Mouse (Mus musculus) retina, embryonic 14.5 days (tissue): Measurements from ENCODE around the gene 2310046K23Rik.
"Not testable (repeated sequence)": the region's sequence is repeated elsewhere in the genome, so short reads cannot be mapped to it uniquely, and the experiment has no call there.

Source experiments
- DNase-seq: peaks from one replicate; pipeline ENCODE4 v3.0.0-alpha.2; 2015; ENCODE audit warnings: low spot score

Gene 2310046K23Rik

DNA sequence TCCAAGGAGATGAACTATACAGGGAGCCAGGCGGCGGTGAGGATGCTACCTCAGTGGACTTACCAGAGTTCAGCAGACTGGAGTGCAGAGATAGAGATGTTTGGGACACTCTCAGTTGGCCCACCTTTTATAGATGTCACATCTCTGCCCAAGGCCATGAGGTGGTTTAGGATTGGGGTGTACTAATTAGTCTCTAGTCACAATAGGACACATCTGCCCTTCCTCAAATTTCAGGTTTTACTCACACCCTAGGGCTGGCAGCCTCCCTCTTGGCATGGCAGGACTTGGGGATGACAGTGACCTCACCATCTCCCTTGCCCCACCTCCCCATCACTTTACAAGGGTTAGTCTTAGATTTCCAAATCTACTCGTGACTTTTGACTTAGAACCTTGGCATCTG lies at the start of gene 2310046K23Rik:
TSS of gene 2310046K23Rik (minus strand) at position 101 of the 400 bp plus-strand sequence.
- DNase-seq = no peak

GRCm38 (mm10) chr3:92583164-92583826 lies 49.0 kb upstream of the 2310046K23Rik start:
- no peak for DNase-seq

GRCm38 (mm10) chr3:92579508-92579907 lies 45.2 kb upstream of the 2310046K23Rik start:
- no peak for DNase-seq

DNA sequence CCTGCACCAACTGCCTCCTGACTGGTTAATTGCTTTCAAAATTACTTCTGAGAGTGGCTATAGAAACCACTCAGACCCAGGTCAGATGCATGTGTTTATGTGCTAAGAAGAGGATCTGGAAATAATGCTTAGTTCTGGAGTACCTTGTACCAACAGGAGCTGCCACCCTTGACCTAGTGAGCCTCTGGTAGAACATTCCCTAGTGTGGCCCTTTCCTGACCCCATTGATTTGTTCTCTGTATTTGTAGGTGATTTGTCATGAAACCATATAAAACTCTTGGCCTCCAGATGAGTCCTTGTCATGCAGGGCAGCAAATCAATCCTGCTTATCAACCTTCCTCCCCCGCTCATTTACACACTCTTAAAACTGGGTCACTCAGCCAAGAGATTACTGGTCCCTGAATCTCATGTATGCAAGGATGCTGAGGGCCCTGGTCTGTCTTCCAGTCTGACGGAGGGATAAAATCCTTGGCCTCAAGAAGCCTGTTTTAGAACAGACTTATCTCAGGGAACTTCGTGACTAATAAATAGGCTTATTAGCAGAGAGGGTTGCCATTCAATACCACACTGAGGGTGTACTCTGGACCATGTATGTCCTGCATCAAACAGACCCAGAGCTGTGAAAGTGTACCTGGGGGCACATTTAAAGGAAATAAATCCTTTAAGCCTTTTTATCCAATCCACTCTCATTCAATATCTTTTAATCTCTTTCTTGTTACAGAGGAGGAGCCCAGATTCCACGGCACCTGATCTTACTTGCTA lies 44.5 kb upstream of the 2310046K23Rik start:
- no peak for DNase-seq

- DNase-seq = no peak
Observed at GRCm38 (mm10) chr3:92573449-92574041, 39.2 kb upstream of the 2310046K23Rik start, which contains the start of gene Ivl. Gene Ivl, minus strand, starts transcription at chr3:92573735.

DNA sequence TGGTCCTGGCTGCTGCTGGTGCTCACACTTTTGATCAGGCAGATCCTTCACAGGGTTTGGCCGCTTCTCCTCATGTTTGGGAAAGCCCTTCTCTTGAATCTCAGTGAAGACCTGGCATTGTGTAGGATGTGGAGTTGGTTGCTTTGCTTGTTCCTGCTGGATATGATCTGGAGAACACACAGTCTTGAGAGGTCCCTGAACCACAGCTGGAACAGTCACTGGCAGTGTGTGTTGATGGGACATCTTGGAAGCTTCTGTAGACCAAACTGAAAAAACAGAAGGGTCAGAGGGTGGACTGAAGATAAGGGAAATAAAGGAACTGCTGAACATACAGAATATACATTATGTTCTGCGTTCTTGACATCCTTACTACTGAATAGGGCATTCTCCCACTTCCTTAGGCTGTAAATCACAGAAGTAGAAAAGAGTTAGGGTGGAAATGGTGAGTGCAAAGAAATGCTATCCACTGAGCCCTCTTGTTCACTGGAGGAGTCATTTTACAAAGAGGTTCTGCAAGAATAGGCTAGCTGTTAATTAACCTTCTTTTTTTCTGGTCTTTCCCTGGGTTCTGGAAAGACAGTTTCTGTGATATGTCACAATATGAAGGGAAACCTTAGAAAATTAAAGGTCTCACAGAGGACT lies 38.3 kb upstream of the 2310046K23Rik start:
- no peak for DNase-seq

- DNase-seq = no peak
Observed at GRCm38 (mm10) chr3:92568752-92569151, 34.4 kb upstream of the 2310046K23Rik start.

- peak; percentile 7 for DNase-seq
Observed at GRCm38 (mm10) chr3:92565418-92565817, 31.1 kb upstream of the 2310046K23Rik start.

DNA sequence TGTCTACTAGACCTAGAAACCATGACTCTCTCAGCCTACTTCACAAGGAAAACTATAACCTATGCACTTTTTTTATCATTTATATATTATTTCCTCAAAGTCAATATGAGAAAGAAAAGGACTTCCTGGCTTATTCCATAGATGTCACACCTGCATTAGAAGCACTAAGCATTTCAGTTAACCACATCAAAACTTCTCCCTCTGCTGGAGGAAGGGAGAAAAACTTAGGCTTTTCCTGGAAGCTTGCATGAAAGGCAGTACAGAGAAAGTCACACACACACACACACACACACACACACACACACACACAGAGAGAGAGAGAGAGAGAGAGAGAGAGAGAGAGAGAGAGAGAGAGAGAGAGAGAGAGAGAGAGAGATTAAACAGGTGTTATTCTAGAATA lies 22.0 kb downstream of the 2310046K23Rik start:
- peak; percentile 26 for DNase-seq

GRCm38 (mm10) chr3:92510786-92511185 lies 23.5 kb downstream of the 2310046K23Rik start:
- peak; percentile 24 for DNase-seq

- no peak for DNase-seq
Observed at GRCm38 (mm10) chr3:92508185-92508584, 26.1 kb downstream of the 2310046K23Rik start.

DNA sequence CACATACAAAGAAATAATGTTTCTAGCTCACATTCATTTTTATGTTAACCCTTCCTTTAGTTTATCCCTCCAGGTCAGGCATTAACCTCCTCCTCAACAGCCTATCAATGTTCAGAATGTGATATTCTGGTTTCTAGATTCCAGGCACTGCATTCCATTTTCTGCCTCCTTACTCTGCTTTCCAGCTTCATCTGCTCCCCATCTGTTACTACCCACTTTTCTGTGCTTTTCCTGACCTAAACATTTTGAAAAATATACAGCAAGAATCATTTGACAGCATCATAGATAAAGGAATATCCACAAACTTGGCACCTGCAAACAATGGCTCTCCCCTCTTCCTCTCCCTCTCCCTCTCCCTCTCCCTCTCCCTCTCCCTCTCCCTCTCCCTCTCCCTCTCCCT lies 30.8 kb downstream of the 2310046K23Rik start:
- no peak for DNase-seq

- DNase-seq = no peak
Observed at GRCm38 (mm10) chr3:92500393-92500792, 33.9 kb downstream of the 2310046K23Rik start, which contains the start of gene Sprr4. Gene Sprr4, minus strand, starts transcription at chr3:92500493.

DNA sequence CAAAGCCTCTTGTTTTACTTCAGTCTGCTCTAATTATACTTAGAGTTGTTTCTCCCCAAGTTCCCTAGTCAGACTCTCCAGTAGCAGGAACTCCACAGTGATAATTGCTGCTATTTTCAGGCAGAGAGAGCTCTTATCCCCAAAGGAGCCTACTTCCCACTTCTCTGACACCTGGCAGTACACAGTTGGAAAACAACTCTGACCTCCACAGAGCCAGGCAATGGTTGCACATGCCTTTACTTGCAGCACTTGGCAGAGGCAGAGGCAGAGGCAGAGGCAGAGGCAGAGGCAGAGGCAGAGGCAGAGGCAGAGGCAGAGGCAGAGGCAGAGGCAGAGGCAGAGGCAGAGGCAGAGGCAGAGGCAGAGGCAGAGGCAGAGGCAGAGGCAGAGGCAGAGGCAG lies 44.0 kb downstream of the 2310046K23Rik start:
- not testable (repeated sequence) for DNase-seq

DNA sequence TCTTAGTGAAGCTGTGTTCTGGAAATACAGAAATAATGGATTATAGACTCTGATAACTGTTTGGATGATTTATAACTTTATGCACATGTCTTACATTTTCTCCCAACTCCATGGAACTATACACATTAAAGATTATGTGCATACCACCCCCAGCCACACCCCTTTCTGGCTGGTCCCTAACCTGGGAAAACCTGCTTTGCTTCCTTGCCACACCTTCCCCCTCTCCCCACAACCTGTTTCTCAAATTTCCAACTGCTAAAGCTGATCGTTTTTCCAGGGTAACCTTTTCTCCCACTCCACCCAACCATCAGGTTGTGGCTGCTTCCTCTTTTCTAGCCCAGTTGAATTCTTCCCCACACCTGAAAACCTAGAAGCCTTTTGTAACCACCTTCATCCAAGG lies 48.0 kb downstream of the 2310046K23Rik start:
- no peak for DNase-seq

- no peak for DNase-seq
Observed at GRCm38 (mm10) chr3:92485863-92486262, 48.4 kb downstream of the 2310046K23Rik start, which contains the start of gene Sprr1a. Gene Sprr1a, minus strand, starts transcription at chr3:92485895.
